Mouse (Mus musculus) hindbrain, embryonic 10.5 days (tissue): ENCODE measurements around the gene Dab1. TPM values are rescaled to one million over a fixed set of nuclear protein-coding genes. Genes with fewer than 3 reads are reported as not detected.

ENCODE experiments used
- DNase-seq: peaks from one replicate; pipeline ENCODE4 v3.0.0-alpha.2; 2017; ENCODE audit warnings: low spot score
- H3K27ac ChIP-seq: fragments of 300-500 bp; sonication (generic); 2 replicates; pipeline ENCODE4 v1.5.1; 2016; ENCODE audit warnings: mild to moderate bottlenecking, moderate library complexity
- H3K27me3 ChIP-seq: fragments of 300-500 bp; sonication (generic); 2 replicates; pipeline ENCODE4 v1.6.1; 2016; ENCODE audit warnings: mild to moderate bottlenecking; ENCODE audit not compliant: poor library complexity, insufficient read depth, severe bottlenecking
- H3K36me3 ChIP-seq: fragments of 300-500 bp; sonication (generic); 2 replicates; pipeline ENCODE4 v1.6.1; 2016; ENCODE audit warnings: mild to moderate bottlenecking, moderate library complexity
- H3K4me1 ChIP-seq: fragments of 300-500 bp; sonication (generic); replicated peaks from 2 replicates; pipeline ENCODE4 v1.6.1; 2016; ENCODE audit warnings: mild to moderate bottlenecking
- H3K4me3 ChIP-seq: fragments of 300-500 bp; sonication (generic); 2 replicates; pipeline ENCODE4 v1.5.1; 2016; ENCODE audit warnings: mild to moderate bottlenecking, moderate library complexity
- H3K9me3 ChIP-seq: fragments of 300-500 bp; sonication (generic); 2 replicates; pipeline ENCODE4 v1.6.1; 2016; ENCODE audit warnings: mild to moderate bottlenecking, moderate library complexity
- WGBS: fragments of 180-500 bp; shearing (Covaris S2); methylation state at CpG from one replicate; pipeline ENCODE4 v1.1.7; 2016; 5-methylcytosine and 5-hydroxymethylcytosine counted together
- polyA plus RNA-seq: library from polyadenylated mRNA; unstranded; fragments of >200 nt; fragmentation: Nextera tagmentation; extraction: Ambion mirVana; gene quantifications from 2 replicates; pipeline ENCODE4 v1.2.1, GENCODE M21; 2016

Dab1 gene
- polyA plus RNA-seq, 1 experiment from 2014 or later = 27.3 TPM

GRCm38 (mm10) chr4:104275260-104275659, 656.1 kb downstream of the Dab1 start:
- no peaks in the 10 kb centered on the region for H3K36me3 ChIP-seq
- no peak overlapping the region for H3K27ac ChIP-seq
- no peaks in the 10 kb centered on the region for H3K9me3 ChIP-seq
- no peaks in the 10 kb centered on the region for H3K27me3 ChIP-seq
- H3K4me1 ChIP-seq = no peaks in the 10 kb centered on the region
- H3K4me3 ChIP-seq = no peak overlapping the region
- WGBS = 95% methylated on average over 1 of the region's 1 CpGs
- DNase-seq = no peak

- WGBS = 92% methylated on average over 7 of the region's 7 CpGs
- H3K27ac ChIP-seq = no peak overlapping the region
Observed at GRCm38 (mm10) chr4:104276916-104277315, 657.8 kb downstream of the Dab1 start.

GRCm38 (mm10) chr4:104281518-104281917, 662.4 kb downstream of the Dab1 start:
- 67% methylated on average over 3 of the region's 3 CpGs for WGBS
- Histone ChIP-seq H3K4me3 (no peak overlapping the region), H3K36me3 (no peaks in the 10 kb centered on the region), H3K4me1 (no peaks in the 10 kb centered on the region), H3K27ac (no peak overlapping the region), H3K27me3 (no peaks in the 10 kb centered on the region), H3K9me3 (no peaks in the 10 kb centered on the region)
- DNase-seq = no peak

More at GRCm38 (mm10) chr4:104276916-104277315, 657.8 kb downstream of the Dab1 start:
- Histone ChIP-seq H3K4me1 (no peaks in the 10 kb centered on the region), H3K36me3 (no peaks in the 10 kb centered on the region), H3K4me3 (no peak overlapping the region), H3K27me3 (no peaks in the 10 kb centered on the region), H3K9me3 (no peaks in the 10 kb centered on the region)
- no peak for DNase-seq

- Histone ChIP-seq H3K4me1 (no peaks in the 10 kb centered on the region), H3K36me3 (no peaks in the 10 kb centered on the region), H3K4me3 (no peak overlapping the region), H3K27me3 (no peaks in the 10 kb centered on the region), H3K9me3 (no peaks in the 10 kb centered on the region), H3K27ac (no peak overlapping the region)
- WGBS = 79% methylated on average over 6 of the region's 6 CpGs
- DNase-seq = no peak
Observed at GRCm38 (mm10) chr4:104283906-104284305, 664.7 kb downstream of the Dab1 start.

- no peaks in the 10 kb centered on the region for H3K27me3 ChIP-seq
- H3K36me3 ChIP-seq = no peaks in the 10 kb centered on the region
- no peaks in the 10 kb centered on the region for H3K9me3 ChIP-seq
- H3K4me1 ChIP-seq = no peaks in the 10 kb centered on the region
- WGBS = 85% methylated on average over 3 of the region's 3 CpGs
- H3K27ac ChIP-seq = no peak overlapping the region
- no peak overlapping the region for H3K4me3 ChIP-seq
- no peak for DNase-seq
Observed at GRCm38 (mm10) chr4:104288401-104288800, 669.2 kb downstream of the Dab1 start.

GRCm38 (mm10) chr4:104301764-104302163, 682.6 kb downstream of the Dab1 start:
- Histone ChIP-seq H3K27ac (no peak overlapping the region), H3K27me3 (no peaks in the 10 kb centered on the region), H3K4me1 (no peaks in the 10 kb centered on the region), H3K9me3 (no peaks in the 10 kb centered on the region), H3K4me3 (no peak overlapping the region), H3K36me3 (no peaks in the 10 kb centered on the region)
- WGBS = 60% methylated on average over 3 of the region's 3 CpGs
- DNase-seq = no peak

- Histone ChIP-seq H3K27me3 (no peaks in the 10 kb centered on the region), H3K4me3 (no peak overlapping the region), H3K27ac (no peak overlapping the region), H3K4me1 (no peaks in the 10 kb centered on the region), H3K9me3 (no peaks in the 10 kb centered on the region), H3K36me3 (no peaks in the 10 kb centered on the region)
- 86% methylated on average over 10 of the region's 10 CpGs for WGBS
- no peak for DNase-seq
Observed at GRCm38 (mm10) chr4:104302996-104303652, 684.0 kb downstream of the Dab1 start.

- WGBS = 80% methylated on average over 2 of the region's 2 CpGs
- no peak for DNase-seq
- H3K4me1 ChIP-seq = no peaks in the 10 kb centered on the region
- H3K9me3 ChIP-seq = no peaks in the 10 kb centered on the region
- no peak overlapping the region for H3K27ac ChIP-seq
- no peaks in the 10 kb centered on the region for H3K27me3 ChIP-seq
- no peaks in the 10 kb centered on the region for H3K36me3 ChIP-seq
- H3K4me3 ChIP-seq = no peak overlapping the region
Observed at GRCm38 (mm10) chr4:104307781-104308180, 688.6 kb downstream of the Dab1 start.

- Histone ChIP-seq H3K4me3 (no peak overlapping the region), H3K9me3 (no peaks in the 10 kb centered on the region), H3K4me1 (no peaks in the 10 kb centered on the region), H3K27ac (no peak overlapping the region), H3K36me3 (no peaks in the 10 kb centered on the region), H3K27me3 (no peaks in the 10 kb centered on the region)
- no peak for DNase-seq
- 85% methylated on average over 5 of the region's 5 CpGs for WGBS
Observed at GRCm38 (mm10) chr4:104326221-104326620, 707.1 kb downstream of the Dab1 start.

- WGBS = 72% methylated on average over 6 of the region's 6 CpGs
- no peak overlapping the region for H3K4me3 ChIP-seq
- no peaks in the 10 kb centered on the region for H3K27me3 ChIP-seq
- H3K4me1 ChIP-seq = 0 out of 2 replicates have a peak, but pooled peaks cover 5% of the 10 kb centered on the region
- no peaks in the 10 kb centered on the region for H3K9me3 ChIP-seq
- DNase-seq = no peak
- no peaks in the 10 kb centered on the region for H3K36me3 ChIP-seq
- H3K27ac ChIP-seq = no peak overlapping the region
Observed at GRCm38 (mm10) chr4:104331896-104332295, 712.7 kb downstream of the Dab1 start.

- Histone ChIP-seq H3K36me3 (no peaks in the 10 kb centered on the region), H3K27ac (no peak overlapping the region), H3K27me3 (no peaks in the 10 kb centered on the region), H3K4me3 (no peak overlapping the region), H3K9me3 (no peaks in the 10 kb centered on the region), H3K4me1 (0 out of 2 replicates have a peak, but pooled peaks cover 5% of the 10 kb centered on the region)
- 68% methylated on average over 3 of the region's 3 CpGs for WGBS
- DNase-seq = no peak
Observed at GRCm38 (mm10) chr4:104332399-104332798, 713.2 kb downstream of the Dab1 start.

- no peaks in the 10 kb centered on the region for H3K9me3 ChIP-seq
- H3K4me3 ChIP-seq = no peak overlapping the region
- no peak for DNase-seq
- H3K4me1 ChIP-seq = 0 out of 2 replicates have a peak, but pooled peaks cover 4% of the 10 kb centered on the region
- no peaks in the 10 kb centered on the region for H3K27me3 ChIP-seq
- no peaks in the 10 kb centered on the region for H3K36me3 ChIP-seq
- no peak overlapping the region for H3K27ac ChIP-seq
- 84% methylated on average over 10 of the region's 10 CpGs for WGBS
Observed at GRCm38 (mm10) chr4:104337279-104337678, 718.1 kb downstream of the Dab1 start.

- no peaks in the 10 kb centered on the region for H3K9me3 ChIP-seq
- no peaks in the 10 kb centered on the region for H3K27me3 ChIP-seq
- no peaks in the 10 kb centered on the region for H3K4me1 ChIP-seq
- no peak overlapping the region for H3K27ac ChIP-seq
- no peaks in the 10 kb centered on the region for H3K36me3 ChIP-seq
- DNase-seq = no peak
- no peak overlapping the region for H3K4me3 ChIP-seq
- 83% methylated on average over 2 of the region's 2 CpGs for WGBS
Observed at GRCm38 (mm10) chr4:104338382-104338781, 719.2 kb downstream of the Dab1 start.

- Histone ChIP-seq H3K4me3 (no peak overlapping the region), H3K27ac (no peak overlapping the region), H3K27me3 (peaks cover 20% of the 10 kb centered on the region), H3K4me1 (peaks cover 5% of the 10 kb centered on the region; the same call in 1 of the 2 replicates), H3K9me3 (no peaks in the 10 kb centered on the region), H3K36me3 (no peaks in the 10 kb centered on the region)
- DNase-seq = no peak
- WGBS = 72% methylated on average over 1 of the region's 1 CpGs
Observed at GRCm38 (mm10) chr4:104361345-104361744, 742.2 kb downstream of the Dab1 start.
